8 mouse cellular contexts compared by ENCODE assay signal in the genomic region with DNA sequence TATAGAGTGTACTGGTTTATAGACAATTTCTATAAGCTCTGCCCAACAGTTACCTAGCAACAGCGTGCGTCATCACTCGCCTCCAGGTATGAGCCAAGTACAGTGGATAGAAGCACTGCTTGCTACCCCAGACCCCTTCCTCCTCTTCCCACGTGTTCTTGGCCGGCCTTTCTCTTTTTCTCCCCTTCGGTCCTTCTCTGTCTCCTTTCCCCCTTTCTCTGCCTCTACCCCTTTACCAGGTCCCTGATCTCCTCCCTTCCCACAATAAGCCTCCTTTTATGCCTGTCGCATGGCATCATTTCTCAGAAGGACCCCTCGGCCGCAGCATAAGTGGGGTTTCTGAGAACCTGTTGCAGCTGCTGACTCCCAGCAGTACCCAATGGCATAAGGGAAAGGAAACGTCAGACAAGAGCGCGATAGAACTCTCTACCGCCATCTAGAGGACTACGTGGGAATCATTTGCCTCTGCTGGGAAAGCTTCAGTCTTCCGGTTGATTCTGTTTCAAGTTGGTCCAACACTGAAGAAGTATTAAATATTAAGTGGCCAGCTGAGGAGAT. TPM values are rescaled to one million over a fixed set of nuclear protein-coding genes. Genes with fewer than 3 reads are reported as not detected.
DNase-seq lines count a peak whose midpoint lies in the region; ATAC-seq lines count a peak whose summit lies in the region.

No protein-coding gene starts in this region.

- peaks cover 77% of the 10 kb centered on the region for H3K27me3 ChIP-seq in megakaryocyte, embryonic 14.5 days (replicated peaks)

- no peaks in the 10 kb centered on the region for H3K36me3 ChIP-seq in megakaryocyte, embryonic 14.5 days (replicated peaks; ENCODE audit: low read length)

- DNase-seq in ovary, adult 18-20 months (ENCODE audit: low spot score), result peak; percentile 39
- DNase-seq in ovary, postnatal 10 days (ENCODE audit: low spot score), result no peak
- peak; percentile 83 for DNase-seq in gastrocnemius, adult 18-20 months (ENCODE audit: low spot score)
- peak; percentile 96 for DNase-seq in induced T-regulatory cell, adult 2 months (ENCODE audit: low read depth)
- peak; percentile 23 to 84 for DNase-seq in left cerebral cortex, adult 9 months (ENCODE audit: low spot score in 2 of 2)
- DNase-seq in right cerebral cortex, postnatal 14 days, result peak; percentile 58

- peak overlapping the region; percentile 75 for H3K4me3 ChIP-seq in megakaryocyte, embryonic 14.5 days (replicated peaks)

- H3K4me1 ChIP-seq in megakaryocyte, embryonic 14.5 days, result peaks cover 45% of the 10 kb centered on the region

- peaks cover 3% of the 10 kb centered on the region; the same call in 1 of the 2 replicates for H3K9me3 ChIP-seq in megakaryocyte, embryonic 14.5 days

- ATAC-seq in common myeloid progenitor, adult 5-6 weeks (replicated peaks; ENCODE audit: low read depth, poor library complexity, severe bottlenecking), result peak; percentile 87

RNA-seq across cellular contexts. Expression of a gene that starts 24.8 kb away (rescaled TPM):
- total RNA-seq in common myeloid progenitor, adult 5-6 weeks (2017), result not detected in 2 replicates
- not detected for total RNA-seq in gastrocnemius, adult 18-20 months (2021)
- polyA plus RNA-seq in megakaryocyte, embryonic 14.5 days (2012; ENCODE audit: insufficient read depth, low replicate concordance), result not detected in 2 replicates

RNA-seq across cellular contexts. Expression of a gene that starts 27.2 kb away (rescaled TPM):
- total RNA-seq in common myeloid progenitor, adult 5-6 weeks (2017), result 80.6 and 109 TPM in 2 replicates
- 10 to 100 TPM; 31.9 to 32.4 TPM for total RNA-seq in gastrocnemius, adult 18-20 months (2021)
- 24.7 TPM in 1 of 2 replicates, not detected in the other for polyA plus RNA-seq in megakaryocyte, embryonic 14.5 days (2012; ENCODE audit: insufficient read depth, low replicate concordance)

RNA-seq across cellular contexts. Expression of a gene that starts 32.5 kb away (rescaled TPM):
- total RNA-seq in common myeloid progenitor, adult 5-6 weeks (2017), result 0.27 and 0.34 TPM in 2 replicates
- total RNA-seq in gastrocnemius, adult 18-20 months (2021), result under 1 TPM; 0.21 to 0.66 TPM
- polyA plus RNA-seq in megakaryocyte, embryonic 14.5 days (2012; ENCODE audit: insufficient read depth, low replicate concordance), result not detected in 2 replicates

RNA-seq across cellular contexts. Expression of a gene that starts 53.6 kb away (rescaled TPM):
- 2,806 and 3,169 TPM in 2 replicates for total RNA-seq in common myeloid progenitor, adult 5-6 weeks (2017)
- 1,000 to 10,000 TPM; 1,074 to 1,224 TPM for total RNA-seq in gastrocnemius, adult 18-20 months (2021)
- 292 and 435 TPM in 2 replicates for polyA plus RNA-seq in megakaryocyte, embryonic 14.5 days (2012; ENCODE audit: insufficient read depth, low replicate concordance)

RNA-seq across cellular contexts. Expression of a gene that starts 59.5 kb away (rescaled TPM):
- total RNA-seq in common myeloid progenitor, adult 5-6 weeks (2017), result 11.0 and 14.4 TPM in 2 replicates
- 100 to 1,000 TPM; 119 to 165 TPM for total RNA-seq in gastrocnemius, adult 18-20 months (2021)
- polyA plus RNA-seq in megakaryocyte, embryonic 14.5 days (2012; ENCODE audit: insufficient read depth, low replicate concordance), result 106 and 372 TPM in 2 replicates
